ENCODE assay signal across 10 mouse cellular contexts in genomic region chr19:35924418-35924817, GRCm38 (mm10).
DNase-seq lines count a peak whose midpoint lies in the region; ATAC-seq and TF ChIP-seq lines count a peak whose summit lies in the region.
"Had no signal": no experiment of that assay in that cellular context is flagged by ENCODE, and none has a peak within 500 bp of the region (broad histone marks: within the 10 kb centered on the region; RNA-seq: fewer than 3 reads in every experiment).

No protein-coding gene starts in this region.

- no peaks in the 10 kb centered on the region for H3K4me1 ChIP-seq in lung, adult 2 months (ENCODE audit: control insufficient read depth, insufficient read depth, low read length)
- H3K4me1 ChIP-seq in neural tube, embryonic 14.5 days (ENCODE audit: control insufficient read depth, insufficient read depth, low read length), result no peaks in the 10 kb centered on the region
- H3K4me1 ChIP-seq: heart, embryonic 13.5 days; neural tube, embryonic 12.5 days had no signal

- no peak overlapping the region for H3K4me3 ChIP-seq in lung, adult 2 months (replicated peaks; ENCODE audit: extremely low read depth, low read depth, low read length)
- no peak overlapping the region for H3K4me3 ChIP-seq in neural tube, embryonic 14.5 days (ENCODE audit: low read depth, low read length)
- H3K4me3 ChIP-seq: heart, embryonic 13.5 days; neural tube, embryonic 12.5 days had no signal

- no peak overlapping the region for H3K4me2 ChIP-seq in neural tube, embryonic 14.5 days (ENCODE audit: low read depth, low read length)
- H3K4me2 ChIP-seq: heart, embryonic 13.5 days; neural tube, embryonic 12.5 days had no signal

- TF ChIP-seq CTCF in lung, adult 2 months (IDR thresholded peaks at IDR 0.05; ENCODE audit: insufficient read depth, low read length), result no peak

- peak; percentile 61; the same call in 1 of the 2 replicates for ATAC-seq in neural tube, embryonic 14.5 days (ENCODE audit: low read depth)
- ATAC-seq in megakaryocyte-erythroid progenitor cell, adult 5-6 weeks (replicated peaks; ENCODE audit: low FRiP score, low TSS enrichment, poor library complexity, severe bottlenecking), result no peak

- no peak for TF ChIP-seq POLR2A in lung, adult 2 months (IDR thresholded peaks at IDR 0.05; ENCODE audit: borderline replicate concordance, extremely low read depth, low read depth, low read length)

- WGBS in lung, adult 2 months, result 28% methylated on average over 5 of the region's 5 CpGs
- 65% methylated on average over 5 of the region's 5 CpGs for WGBS in neural tube, embryonic 14.5 days

- peak; percentile 6 to 10 for DNase-seq in lung, adult 18-20 months
- no peak for DNase-seq in lung, adult 2 months
- peak; percentile 38 to 47 for DNase-seq in cerebellum, adult 18-20 months
- peak; percentile 83 for DNase-seq in heart, adult 8-10 months (ENCODE audit: low spot score)
- peak; percentile 76 for DNase-seq in layer of hippocampus, adult 9-11 months
- no peak for DNase-seq in c-Kit-positive CD71-positive TER-119-positive erythroid progenitor cells, embryonic 14.5 days (ENCODE audit: low spot score)

- H3K27me3 ChIP-seq in neural tube, embryonic 14.5 days (ENCODE audit: control insufficient read depth, insufficient read depth, low read length), result no peaks in the 10 kb centered on the region
- H3K27me3 ChIP-seq: heart, embryonic 13.5 days; neural tube, embryonic 12.5 days had no signal

- no peaks in the 10 kb centered on the region for H3K9me3 ChIP-seq in neural tube, embryonic 14.5 days (ENCODE audit: control insufficient read depth, low read length)
- H3K9me3 ChIP-seq: heart, embryonic 13.5 days; neural tube, embryonic 12.5 days had no signal

- H3K36me3 ChIP-seq in neural tube, embryonic 14.5 days (ENCODE audit: control insufficient read depth, insufficient read depth, low read length), result no peaks in the 10 kb centered on the region
- H3K36me3 ChIP-seq: heart, embryonic 13.5 days; neural tube, embryonic 12.5 days had no signal

- H3K27ac ChIP-seq in neural tube, embryonic 14.5 days (ENCODE audit: low read depth, low read length), result no peak overlapping the region
- H3K27ac ChIP-seq: heart, embryonic 13.5 days; neural tube, embryonic 12.5 days had no signal

- no peak overlapping the region for H3K9ac ChIP-seq in neural tube, embryonic 14.5 days (replicated peaks; ENCODE audit: low read depth, low read length)
- H3K9ac ChIP-seq: heart, embryonic 13.5 days; neural tube, embryonic 12.5 days had no signal

Comparison
In these comparisons a context has a peak if more than half of its experiments do, and no peak if none do; other contexts are left out.
1. DNase-seq: peak in lung, adult 18-20 months (2 of 2), cerebellum, adult 18-20 months (2 of 2), heart, adult 8-10 months (single experiment) and layer of hippocampus, adult 9-11 months (single experiment); none in lung, adult 2 months (single experiment) and c-Kit-positive CD71-positive TER-119-positive erythroid progenitor cells, embryonic 14.5 days (single experiment).